Mouse (Mus musculus): Measurements from ENCODE around the gene Zfr.
"Not testable (repeated sequence)": the region's sequence is repeated elsewhere in the genome, so short reads cannot be mapped to it uniquely, and the experiment has no call there.

The Zfr gene

DNA sequence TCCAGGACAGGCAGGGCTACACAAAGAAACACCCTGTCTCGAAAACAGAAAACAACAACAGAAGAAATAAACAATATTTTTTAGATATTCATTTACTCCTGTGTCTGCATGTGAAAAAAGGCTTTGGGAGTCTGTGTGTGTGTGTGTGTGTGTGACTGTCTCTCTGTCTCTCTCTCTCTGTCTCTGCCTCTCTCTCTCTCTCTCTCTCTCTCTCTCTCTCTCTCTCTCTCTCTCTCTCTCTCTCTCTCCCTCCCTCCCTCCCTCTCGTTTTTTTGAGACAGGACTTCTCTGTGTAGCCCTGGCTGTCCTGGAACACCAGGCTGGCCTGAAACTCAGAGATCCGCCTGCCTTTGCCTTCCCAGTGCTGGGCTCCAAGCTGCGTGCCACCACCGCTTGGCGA lies 78.3 kb downstream of the Zfr start:
- no peak for DNase-seq

- DNase-seq: peak; percentile 87
Observed at GRCm38 (mm10) chr15:12196410-12197191, 79.0 kb downstream of the Zfr start.

- DNase-seq: no peak
Observed at GRCm38 (mm10) chr15:12197361-12197760, 79.7 kb downstream of the Zfr start.

GRCm38 (mm10) chr15:12200021-12200420 lies 82.4 kb downstream of the Zfr start:
- no peak for DNase-seq

GRCm38 (mm10) chr15:12201856-12202255 lies 84.2 kb downstream of the Zfr start:
- no peak for DNase-seq

DNA sequence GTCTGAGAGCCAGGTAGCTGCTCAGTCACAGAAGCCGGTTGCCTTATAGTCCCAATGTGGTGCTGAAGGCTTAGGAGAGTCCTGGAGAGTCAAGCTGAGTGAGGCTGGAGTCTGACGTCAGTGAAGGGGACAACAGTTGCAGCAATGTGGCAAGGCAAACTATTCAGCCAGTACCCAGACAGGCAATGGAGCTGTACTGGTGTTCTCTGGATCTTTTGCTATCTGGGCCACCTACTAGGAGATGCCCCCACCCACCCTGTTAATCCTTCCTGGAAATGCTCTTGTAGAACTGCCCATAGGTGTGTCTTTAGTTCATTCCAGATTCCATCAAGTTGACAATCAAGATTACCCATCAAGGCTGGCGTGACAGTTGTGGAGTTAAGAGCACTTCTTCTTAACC lies 84.8 kb downstream of the Zfr start:
- no peak for DNase-seq

GRCm38 (mm10) chr15:12203008-12203407 lies 85.4 kb downstream of the Zfr start:
- not testable (repeated sequence) for DNase-seq

- DNase-seq: peak; percentile 67
Observed at GRCm38 (mm10) chr15:12203512-12204318, 86.1 kb downstream of the Zfr start.

DNA sequence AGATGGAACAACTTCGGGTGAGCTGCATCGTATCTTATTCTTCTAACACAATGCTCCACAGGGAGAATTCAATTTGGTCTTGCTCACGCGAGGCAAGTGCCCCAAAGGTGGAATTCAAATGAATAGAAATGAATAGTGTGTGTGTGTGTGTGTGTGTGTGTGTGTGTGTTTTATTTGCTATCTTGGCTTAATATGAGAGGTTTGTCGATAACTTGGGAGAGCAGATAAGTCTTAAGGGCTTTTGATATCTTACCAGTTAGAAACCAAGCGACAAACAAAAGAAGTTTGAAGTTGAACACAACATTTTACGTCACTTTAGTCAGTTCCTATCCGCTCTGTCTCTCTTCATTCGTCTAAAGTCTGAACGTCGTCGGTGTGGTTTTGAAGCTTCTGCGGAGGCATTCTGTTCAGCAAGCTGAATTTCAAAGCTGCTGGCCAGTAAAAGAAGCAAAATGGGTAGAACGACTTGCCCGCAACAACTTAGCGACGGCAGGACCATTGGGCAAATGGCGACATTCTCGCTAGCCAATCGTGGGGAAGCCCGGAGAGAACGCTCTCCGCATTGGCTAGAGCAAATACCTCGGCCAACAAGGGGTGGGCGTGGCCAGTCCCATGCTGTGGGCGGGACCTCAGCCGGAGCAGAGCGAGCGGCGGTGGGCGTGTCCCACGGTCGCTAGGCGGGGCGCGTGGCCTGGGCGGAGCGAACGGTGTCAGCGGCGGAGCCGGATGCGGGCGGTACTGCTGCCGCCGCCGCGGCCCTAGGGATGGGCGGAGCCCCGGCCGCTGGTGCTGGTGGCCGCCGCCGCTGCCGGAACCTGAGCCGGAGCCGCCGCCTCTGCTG lies 86.9 kb downstream of the Zfr start, which contains the start of gene Mtmr12:
Mtmr12 (plus strand) TSS at position 710 of the 841 bp plus-strand sequence.
- peak; percentile 100 for DNase-seq

GRCm38 (mm10) chr15:12205160-12205901 lies 87.7 kb downstream of the Zfr start:
- DNase-seq: no peak

GRCm38 (mm10) chr15:12205902-12206645 lies 88.4 kb downstream of the Zfr start:
- peak; percentile 38 for DNase-seq

GRCm38 (mm10) chr15:12206646-12207222 lies 89.1 kb downstream of the Zfr start:
- DNase-seq: peak; percentile 38

- DNase-seq: no peak
Observed at GRCm38 (mm10) chr15:12207556-12208090, 90.0 kb downstream of the Zfr start.

- DNase-seq: peak; percentile 42
Observed at GRCm38 (mm10) chr15:12211577-12211976, 93.9 kb downstream of the Zfr start.

DNA sequence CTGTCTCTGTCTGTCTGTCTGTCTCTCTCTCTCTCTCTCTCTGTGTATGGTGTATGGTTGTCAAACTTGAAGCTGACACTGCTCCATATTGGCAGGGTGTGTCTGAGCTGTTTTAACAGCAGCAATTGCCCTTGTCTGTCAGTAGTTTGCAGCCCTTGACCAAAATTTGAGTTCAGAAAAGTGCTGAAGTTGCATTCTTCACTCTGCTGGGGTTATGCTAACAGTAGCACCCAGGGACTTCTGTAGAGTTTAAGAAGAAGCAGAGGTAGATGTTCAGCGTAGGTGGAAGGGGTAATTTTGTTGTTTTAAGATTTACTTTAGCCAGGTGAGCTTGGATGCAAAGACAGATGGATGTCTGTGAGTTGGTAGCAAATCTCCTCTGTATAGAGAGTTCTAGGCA lies 94.6 kb downstream of the Zfr start:
- DNase-seq: no peak

GRCm38 (mm10) chr15:12214531-12215414 lies 97.1 kb downstream of the Zfr start:
- no peak for DNase-seq

DNA sequence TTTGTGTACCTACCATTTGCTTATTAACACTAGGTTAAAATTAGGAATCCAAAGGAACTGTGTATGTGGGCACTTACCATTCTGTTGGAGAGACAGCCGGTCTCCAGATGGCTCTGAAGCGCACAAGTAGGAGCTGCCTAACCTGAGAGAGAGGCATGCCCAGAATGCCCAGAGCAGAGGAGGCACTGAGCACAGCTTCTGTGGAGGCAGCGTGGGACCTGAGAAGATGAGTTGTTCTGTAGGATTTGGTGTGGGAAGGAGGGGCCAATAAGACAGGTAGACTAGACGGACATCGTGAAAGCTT lies 97.7 kb downstream of the Zfr start:
- no peak for DNase-seq

DNA sequence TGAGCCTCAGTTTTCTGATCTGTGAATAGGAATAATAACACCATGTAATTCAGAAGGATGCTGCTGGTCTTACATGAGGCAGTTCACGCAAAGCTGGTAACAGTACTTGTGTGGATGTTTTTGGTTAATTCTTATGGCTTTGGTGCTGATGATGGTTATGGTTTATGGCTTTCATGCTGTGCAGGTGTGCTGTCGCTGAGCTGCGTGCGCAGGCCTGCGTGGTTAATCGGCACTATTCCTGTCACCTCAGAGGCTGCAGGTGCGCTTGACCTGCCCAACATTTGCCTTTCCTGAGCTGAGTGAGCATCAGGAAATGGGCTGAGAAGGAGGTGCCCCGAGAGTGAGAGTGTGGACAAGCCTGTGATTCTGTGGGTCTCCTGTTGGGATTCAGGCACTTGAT lies 98.5 kb downstream of the Zfr start:
- DNase-seq: no peak

- no peak for DNase-seq
Observed at GRCm38 (mm10) chr15:12216798-12217197, 99.2 kb downstream of the Zfr start.

GRCm38 (mm10) chr15:12217332-12217731 lies 99.7 kb downstream of the Zfr start:
- DNase-seq: not testable (repeated sequence)
